Mouse (Mus musculus) ovary, postnatal 14 days (tissue): ENCODE data around the gene Zmynd11.
"Not testable (repeated sequence)": the region's sequence is repeated elsewhere in the genome, so short reads cannot be mapped to it uniquely, and the experiment has no call there.

ENCODE experiments used
- DNase-seq: peaks from one replicate; pipeline ENCODE4 v3.0.0; 2022; ENCODE audit warnings: low spot score

Gene Zmynd11

GRCm38 (mm10) chr13:9764646-9765536 is at the start of gene Zmynd11:
Zmynd11 (minus strand) TSS chr13:9765330.
- DNase-seq = peak; percentile 43

- DNase-seq = no peak
Observed at GRCm38 (mm10) chr13:9795889-9796631, 30.9 kb upstream of the Zmynd11 start.

- DNase-seq = no peak
Observed at GRCm38 (mm10) chr13:9786050-9786449, 20.9 kb upstream of the Zmynd11 start.

DNA sequence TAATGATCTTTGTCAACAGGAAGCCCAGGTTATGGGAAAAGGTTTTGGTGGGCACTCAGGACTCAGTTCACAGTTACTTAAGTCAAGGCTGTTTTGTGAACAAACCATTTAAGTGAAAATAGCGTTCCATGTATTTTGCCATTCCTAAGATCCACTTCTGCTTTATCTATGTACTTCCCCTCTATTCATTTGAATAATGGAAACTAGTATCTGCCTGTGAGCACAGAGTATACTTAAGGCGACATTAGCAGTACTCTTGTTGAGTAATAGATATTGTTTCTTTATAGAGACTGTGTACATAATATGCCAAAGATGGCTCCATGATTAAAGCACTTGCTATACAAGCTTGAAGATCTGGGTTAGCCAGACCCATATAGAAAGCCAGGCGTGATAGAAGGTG is 18.6 kb upstream of the Zmynd11 start:
- DNase-seq = no peak

- DNase-seq = no peak
Observed at GRCm38 (mm10) chr13:9775901-9776300, 10.8 kb upstream of the Zmynd11 start.

GRCm38 (mm10) chr13:9774077-9774476 is 8.9 kb upstream of the Zmynd11 start:
- DNase-seq = no peak

GRCm38 (mm10) chr13:9767279-9767678 is 2.1 kb upstream of the Zmynd11 start:
- no peak for DNase-seq

- no peak for DNase-seq
Observed at GRCm38 (mm10) chr13:9766497-9766896, 1.4 kb upstream of the Zmynd11 start.

GRCm38 (mm10) chr13:9765537-9765851 is 364 bp upstream of the Zmynd11 start:
- DNase-seq = no peak

GRCm38 (mm10) chr13:9763828-9764645 is 1.1 kb downstream of the Zmynd11 start:
- peak; percentile 49 for DNase-seq

DNA sequence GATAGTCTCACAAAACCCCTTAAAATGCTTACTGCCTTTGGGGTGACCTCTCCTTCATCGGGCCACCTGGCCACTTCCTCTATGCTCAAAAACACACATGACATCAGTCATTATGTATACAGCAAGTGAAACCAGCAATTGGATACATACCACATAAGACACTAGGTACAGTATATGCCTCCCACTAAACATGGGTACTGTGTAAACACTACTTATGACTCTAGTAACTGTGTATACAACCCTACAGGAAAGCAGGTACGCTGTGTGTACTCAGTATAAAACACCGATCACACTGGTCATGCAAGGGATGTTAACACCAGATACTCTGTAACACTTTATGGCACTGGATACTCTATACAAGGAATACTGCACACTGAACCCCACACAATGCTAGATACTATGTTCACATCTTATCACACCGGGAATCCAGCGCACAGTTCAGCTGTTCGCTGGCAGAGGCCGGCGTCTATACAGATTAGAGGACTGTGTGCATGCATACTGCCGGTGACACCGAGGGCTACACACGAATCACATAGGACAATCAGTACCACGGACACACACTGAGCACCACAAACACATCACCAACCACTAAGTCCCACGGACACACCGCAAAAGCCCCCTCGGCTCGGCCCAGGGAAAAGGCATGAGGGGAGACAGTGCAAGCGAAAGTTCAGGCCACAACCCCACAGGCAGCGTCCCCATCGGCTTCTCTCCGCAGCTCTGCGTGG is 1.9 kb downstream of the Zmynd11 start:
- no peak for DNase-seq

DNA sequence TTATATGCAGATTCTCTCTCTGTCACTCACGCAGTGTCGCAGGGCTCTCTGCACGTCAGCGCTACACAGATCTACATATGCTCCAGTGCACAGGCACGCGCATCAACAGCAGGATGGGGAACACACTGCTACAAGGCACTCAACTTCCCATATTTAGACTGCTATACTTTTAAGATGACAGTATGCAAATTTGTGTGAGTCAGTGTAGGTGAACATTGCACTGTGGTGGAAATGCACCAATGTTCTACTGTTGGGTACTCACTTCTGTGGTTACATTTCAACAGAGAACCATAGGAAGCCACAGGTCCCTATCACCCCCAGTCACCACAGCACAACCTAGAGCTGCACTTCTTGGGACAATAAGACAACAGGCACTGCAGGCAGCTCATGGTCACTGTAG is 5.1 kb downstream of the Zmynd11 start:
- no peak for DNase-seq

DNA sequence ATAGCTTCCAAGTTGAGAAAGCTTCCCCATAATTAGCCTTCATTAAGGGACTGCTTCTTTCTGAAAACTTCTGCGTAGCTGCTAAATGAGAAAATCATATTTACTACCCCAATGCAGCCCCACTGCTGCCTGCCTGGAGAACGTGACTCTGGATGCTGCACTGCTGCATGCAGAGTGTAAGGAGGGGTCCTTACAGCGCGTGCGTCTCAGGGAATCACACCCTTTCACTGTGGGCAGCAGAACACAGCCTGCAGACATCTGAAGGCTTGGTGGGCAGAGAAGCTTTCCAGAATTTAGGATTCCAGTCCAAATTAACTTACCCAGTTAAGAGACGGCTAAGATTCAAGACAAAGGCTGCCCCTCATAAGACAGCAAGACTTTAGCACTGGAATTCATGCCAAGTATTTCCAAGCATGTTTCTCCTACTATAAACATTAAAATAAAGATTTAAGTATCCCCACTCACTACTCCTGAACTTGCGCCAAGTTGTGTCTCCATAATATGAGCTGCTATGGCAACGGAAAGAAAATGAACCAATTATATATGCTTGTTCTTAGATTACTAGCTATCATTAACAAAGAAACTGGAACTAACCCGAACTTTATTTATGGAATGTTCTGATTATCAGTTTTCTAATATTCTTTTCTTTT is 7.2 kb downstream of the Zmynd11 start:
- no peak for DNase-seq

DNA sequence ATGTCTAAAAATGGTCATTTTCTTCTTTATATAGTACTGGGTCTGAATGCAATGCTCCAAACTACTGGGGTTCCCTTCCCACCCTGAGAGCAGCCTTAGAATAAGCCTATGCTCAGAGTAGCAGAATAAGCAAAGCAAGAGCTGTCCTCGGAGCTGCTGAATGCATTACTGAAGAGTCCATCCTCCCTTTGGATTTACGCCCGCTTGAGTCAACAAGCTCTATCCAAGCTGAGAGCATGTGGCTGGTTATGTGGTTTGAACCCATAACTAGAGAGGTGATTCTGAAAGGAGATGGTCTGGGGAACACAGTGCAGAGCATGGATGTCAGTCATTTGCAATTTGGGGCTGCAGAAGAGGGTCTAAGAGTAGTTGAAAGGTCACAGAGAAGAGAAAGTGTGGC is 11.4 kb downstream of the Zmynd11 start:
- no peak for DNase-seq

DNA sequence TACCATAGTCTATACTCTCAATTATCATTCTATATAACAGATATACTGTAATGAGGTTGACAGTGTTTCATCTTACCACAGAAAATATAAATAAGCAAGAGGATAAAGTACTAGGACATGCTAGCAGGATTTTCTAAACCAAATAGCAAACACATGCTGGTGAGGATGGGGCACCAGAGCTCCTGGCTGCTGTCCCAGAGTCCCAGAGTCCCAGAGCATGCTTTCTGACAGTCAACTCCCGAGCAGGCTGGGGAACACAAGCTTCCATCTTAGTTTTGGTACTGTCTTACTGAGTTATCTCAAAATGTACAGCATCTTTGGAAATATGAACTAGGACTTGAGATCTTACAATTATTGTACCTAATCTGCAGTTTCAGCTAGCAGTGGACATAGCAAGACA is 14.8 kb downstream of the Zmynd11 start:
- DNase-seq = no peak

DNA sequence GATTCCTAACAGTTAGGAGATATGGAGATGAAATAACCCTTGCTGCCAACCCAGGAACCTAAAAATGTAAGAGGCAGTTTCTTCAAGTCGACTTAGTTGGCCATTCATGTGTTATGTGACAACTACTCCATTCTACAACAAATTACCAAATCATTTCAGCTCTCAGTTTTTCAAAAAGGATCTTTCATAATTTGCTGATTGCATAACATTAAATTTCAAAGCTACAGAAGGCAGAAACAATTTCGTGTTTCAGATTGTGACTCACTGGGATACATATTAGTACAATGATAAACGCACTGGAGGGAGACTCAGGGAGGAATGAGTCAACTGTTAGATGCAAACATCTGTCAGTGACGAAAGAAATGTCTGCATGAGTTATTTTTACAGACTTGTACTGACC is 15.3 kb downstream of the Zmynd11 start:
- no peak for DNase-seq

- no peak for DNase-seq
Observed at GRCm38 (mm10) chr13:9738190-9738589, 26.9 kb downstream of the Zmynd11 start.

DNA sequence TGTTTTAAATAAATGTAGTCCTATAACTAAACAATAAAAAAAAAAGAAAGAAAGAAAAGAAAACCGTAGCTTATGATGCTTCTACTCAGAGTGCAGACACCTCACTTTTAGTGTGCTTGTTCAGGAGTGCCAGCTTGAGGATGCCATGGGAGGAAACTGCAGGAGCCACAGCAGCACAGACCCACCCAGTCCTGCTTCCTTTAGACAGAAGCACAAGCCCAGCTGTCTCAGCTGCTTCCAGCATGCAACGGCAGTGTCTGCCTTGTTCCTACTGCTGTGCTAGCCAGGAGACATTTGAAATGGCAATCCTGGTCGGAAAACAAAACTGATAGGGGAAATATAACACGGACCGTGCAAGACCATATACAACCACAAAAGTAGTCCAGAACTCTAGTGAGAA is 28.1 kb downstream of the Zmynd11 start:
- no peak for DNase-seq

DNA sequence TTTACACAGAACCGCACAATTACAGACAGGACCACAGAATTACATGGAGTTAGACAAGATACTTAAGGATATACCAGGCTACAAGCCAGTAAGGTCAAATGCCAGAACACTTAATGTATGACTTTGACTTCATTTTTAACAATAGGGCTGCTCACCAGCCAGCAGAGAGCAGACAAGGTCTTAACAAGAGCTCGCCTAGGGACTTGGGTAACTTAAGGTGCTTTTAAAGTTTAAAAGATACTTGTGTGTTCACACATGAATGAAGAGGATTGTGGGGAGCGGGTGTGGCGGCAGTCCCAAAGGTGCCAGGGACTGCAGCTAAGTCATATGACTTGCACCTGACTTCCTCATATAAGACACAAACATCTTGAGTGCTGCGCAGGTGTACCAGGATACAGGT is 32.9 kb downstream of the Zmynd11 start:
- DNase-seq = not testable (repeated sequence)

DNA sequence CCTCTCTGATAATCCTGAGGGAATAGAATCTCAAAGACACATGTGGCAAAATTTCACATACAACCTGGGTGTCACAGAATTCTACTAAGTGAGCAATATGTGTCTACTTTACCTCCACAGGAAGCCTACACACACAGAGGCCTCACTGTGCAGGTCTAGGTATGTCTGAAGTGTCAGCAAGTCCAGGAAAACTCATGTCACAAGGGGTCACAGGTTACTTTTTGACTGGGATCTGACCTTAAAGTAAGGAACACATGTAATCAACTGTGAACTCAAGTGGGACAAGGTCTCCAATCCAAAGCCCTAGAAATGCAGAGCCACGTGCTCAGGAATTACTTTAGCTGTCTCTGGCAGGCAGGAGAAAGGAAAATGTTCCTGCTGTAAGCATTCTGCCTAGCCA is 36.1 kb downstream of the Zmynd11 start:
- DNase-seq = no peak

GRCm38 (mm10) chr13:9715224-9715623 is 49.9 kb downstream of the Zmynd11 start:
- no peak for DNase-seq
